Mouse (Mus musculus): ENCODE measurements around the gene Asphd2. TPM values are rescaled to one million over a fixed set of nuclear protein-coding genes. Genes with fewer than 3 reads are reported as not detected.

The Asphd2 gene
- polyA plus RNA-seq, 1 experiment from 2014 or later, result 1.7 TPM

Other genes with a start within 250 kb of the Asphd2 start
- gene Cryba4, start 142.3 kb downstream of the Asphd2 start, polyA plus RNA-seq (2015; fragmentation: Nextera tagmentation; extraction: Ambion mirVana), result 0.84 and 1.0 TPM in 2 replicates
- 3.1 and 3.5 TPM in 2 replicates for gene Crybb1, start 139.1 kb downstream of the Asphd2 start, polyA plus RNA-seq (2015; fragmentation: Nextera tagmentation; extraction: Ambion mirVana)
- gene Tpst2, start 118.2 kb downstream of the Asphd2 start, polyA plus RNA-seq (2015; fragmentation: Nextera tagmentation; extraction: Ambion mirVana), result 66.8 and 67.9 TPM in 2 replicates
- gene Tfip11, start 68.5 kb downstream of the Asphd2 start, polyA plus RNA-seq (2015; fragmentation: Nextera tagmentation; extraction: Ambion mirVana), result 31.1 TPM in 2 replicates
- 34.5 and 36.8 TPM in 2 replicates for gene Srrd, start 51.8 kb downstream of the Asphd2 start, polyA plus RNA-seq (2015; fragmentation: Nextera tagmentation; extraction: Ambion mirVana)
- gene Hps4, start 51.8 kb downstream of the Asphd2 start, polyA plus RNA-seq (2015; fragmentation: Nextera tagmentation; extraction: Ambion mirVana), result 28.9 and 34.8 TPM in 2 replicates
- 0.13 and 0.15 TPM in 2 replicates for gene Gm6583, start 38.8 kb downstream of the Asphd2 start, polyA plus RNA-seq (2015; fragmentation: Nextera tagmentation; extraction: Ambion mirVana)
- gene Gm6588, start 54.6 kb upstream of the Asphd2 start, polyA plus RNA-seq (2015; fragmentation: Nextera tagmentation; extraction: Ambion mirVana), result not detected in 2 replicates
- gene Sez6l, start 182.3 kb upstream of the Asphd2 start, polyA plus RNA-seq (2015; fragmentation: Nextera tagmentation; extraction: Ambion mirVana), result 0.38 and 0.39 TPM in 2 replicates

Data from lung, embryonic 16.5 days (tissue).